Mouse (Mus musculus): ENCODE results near the gene 1700011M02Rik. TPM values are rescaled to one million over a fixed set of nuclear protein-coding genes. Genes with fewer than 3 reads are reported as not detected.

The 1700011M02Rik gene
- not detected for total RNA-seq (2023)

DNA sequence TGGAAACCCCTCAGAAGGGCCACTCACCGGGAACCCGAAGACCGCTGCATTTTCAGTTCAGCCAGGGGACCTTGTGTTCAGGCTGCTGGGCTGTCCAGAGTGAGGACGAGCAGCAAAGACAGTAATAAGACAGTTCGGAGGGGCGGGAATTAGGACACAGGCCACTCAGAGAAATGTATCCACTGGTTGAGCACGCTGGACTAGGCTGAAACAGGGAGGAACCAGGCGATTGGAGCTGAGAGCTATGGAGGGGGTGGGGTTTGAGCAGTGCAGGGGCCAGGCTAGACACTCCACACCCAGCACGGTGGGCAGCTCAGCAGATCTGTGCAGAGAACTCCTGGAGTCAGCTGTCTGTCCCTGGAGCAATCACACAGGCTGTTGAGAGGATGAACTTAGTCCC, at the start of gene 1700011M02Rik, which contains the start of gene Dmrtc1a:
TSS of gene 1700011M02Rik (plus strand) at position 319 of the 400 bp plus-strand sequence.
TSS of gene Dmrtc1a (minus strand) at position 101 of the 400 bp plus-strand sequence.

DNA sequence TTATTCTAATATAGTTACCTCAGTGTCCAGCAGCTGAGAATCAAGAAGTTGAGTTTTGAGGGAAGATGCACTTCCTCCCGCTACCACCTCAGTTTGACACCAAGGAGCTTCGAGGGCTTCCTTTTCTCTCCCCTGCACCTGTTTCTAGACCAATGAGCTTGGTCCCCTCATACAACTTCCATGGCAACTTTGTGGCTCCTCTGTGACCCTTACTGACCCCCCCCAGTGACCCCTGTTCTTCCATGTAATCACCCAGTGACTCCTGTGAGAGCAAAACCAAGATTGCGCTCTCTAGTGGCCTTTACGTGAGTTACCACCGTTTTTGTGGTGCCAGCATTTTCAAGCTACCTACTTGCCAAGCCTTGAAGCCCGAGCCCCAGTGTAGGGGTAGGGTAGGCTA, 40.8 kb upstream of the 1700011M02Rik start, which contains the start of gene 1700031F05Rik:
TSS of gene 1700031F05Rik (minus strand) at position 101 of the 400 bp plus-strand sequence.

DNA sequence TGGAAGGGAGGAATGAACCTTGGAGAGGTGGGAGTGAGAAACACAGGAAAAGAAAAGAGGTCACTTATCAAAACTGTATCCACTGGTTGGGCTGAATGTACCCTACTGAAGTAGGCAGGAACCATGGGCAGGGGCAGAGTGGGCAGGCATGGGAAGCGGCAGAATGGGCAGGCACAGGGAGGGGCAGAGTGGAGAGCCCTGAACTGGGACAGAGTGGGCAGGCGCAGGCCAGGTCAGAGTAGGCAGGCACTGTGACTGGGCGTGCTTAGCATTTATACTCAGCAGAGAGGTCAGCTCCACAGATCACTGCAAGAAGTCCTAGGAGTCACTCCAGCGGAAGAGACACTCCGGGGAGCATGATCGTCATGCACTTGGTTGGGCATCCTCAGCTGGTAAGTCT, 19.4 kb downstream of the 1700011M02Rik start, which contains the start of gene 1700018G05Rik:
TSS of gene 1700018G05Rik (plus strand) at position 301 of the 400 bp plus-strand sequence.

Other genes with a start within 250 kb of the 1700011M02Rik start
- not detected for gene Gm3880, start 221.9 kb upstream of the 1700011M02Rik start, total RNA-seq (2023)
- not detected for gene Gm9112, start 201.3 kb upstream of the 1700011M02Rik start, total RNA-seq (2023)
- not detected for gene Dmrtc1b, start 201.0 kb upstream of the 1700011M02Rik start, total RNA-seq (2023)
- gene Dmrtc1c1, start 105.9 kb upstream of the 1700011M02Rik start, total RNA-seq (2023), result not detected
- not detected for gene Dmrtc1c2, start 54.3 kb upstream of the 1700011M02Rik start, total RNA-seq (2023)
- not detected for gene 1700031F05Rik, start 40.9 kb upstream of the 1700011M02Rik start, total RNA-seq (2023)
- not detected for gene Dmrtc1a, start 218 bp upstream of the 1700011M02Rik start, total RNA-seq (2023)
- gene 1700018G05Rik, start 19.5 kb downstream of the 1700011M02Rik start, total RNA-seq (2023), result not detected